Mouse (Mus musculus) cortical plate, adult 2 months (tissue): ENCODE measurements around the gene Magi1. TPM values are rescaled to one million over a fixed set of nuclear protein-coding genes. Genes with fewer than 3 reads are reported as not detected.

Source experiments
- H3K27ac ChIP-seq: fragments of 200-500 bp; 2 replicates; pipeline ENCODE4 v1.5.1; 2012; ENCODE audit warnings: low read length, control low read depth, inconsistent platforms; ENCODE audit not compliant: insufficient read depth
- H3K4me1 ChIP-seq: fragments of 200-500 bp; 2 replicates; pipeline ENCODE4 v1.6.1; 2011; ENCODE audit warnings: low read length; ENCODE audit not compliant: control insufficient read depth, insufficient read depth
- H3K4me3 ChIP-seq: fragments of 200-500 bp; 2 replicates; pipeline ENCODE4 v1.5.1; 2011; ENCODE audit warnings: mild to moderate bottlenecking, low read length, control low read depth; ENCODE audit not compliant: insufficient read depth
- CTCF ChIP-seq: fragments of 200-500 bp; IDR thresholded peaks from 2 replicates; pipeline ENCODE4 v1.5.1; 2011; ENCODE audit warnings: mild to moderate bottlenecking, control low read depth, low read length; ENCODE audit not compliant: insufficient read depth; ENCODE audit errors: extremely low read depth
- POLR2A ChIP-seq: fragments of 200-500 bp; IDR thresholded peaks from 2 replicates; pipeline ENCODE4 v1.6.1; 2011; ENCODE audit warnings: mild to moderate bottlenecking, low read length, control low read depth; ENCODE audit not compliant: insufficient read depth; ENCODE audit errors: extremely low read depth
- polyA plus RNA-seq: library from polyadenylated mRNA; depleted of rRNA; stranded (reverse); fragments of >200 nt; gene quantifications from 2 replicates; pipeline ENCODE4 v1.2.3, GENCODE M21; 2012

Gene Magi1
- polyA plus RNA-seq, 1 experiment = 39.5 TPM

GRCm38 (mm10) chr6:93726829-93727455 lies 556.8 kb downstream of the Magi1 start:
- TF ChIP-seq POLR2A = no peak
- TF ChIP-seq CTCF = peak; percentile 63
- Histone ChIP-seq H3K4me3 (no peak overlapping the region), H3K4me1 (peaks cover 2% of the 10 kb centered on the region), H3K27ac (no peak overlapping the region)

DNA sequence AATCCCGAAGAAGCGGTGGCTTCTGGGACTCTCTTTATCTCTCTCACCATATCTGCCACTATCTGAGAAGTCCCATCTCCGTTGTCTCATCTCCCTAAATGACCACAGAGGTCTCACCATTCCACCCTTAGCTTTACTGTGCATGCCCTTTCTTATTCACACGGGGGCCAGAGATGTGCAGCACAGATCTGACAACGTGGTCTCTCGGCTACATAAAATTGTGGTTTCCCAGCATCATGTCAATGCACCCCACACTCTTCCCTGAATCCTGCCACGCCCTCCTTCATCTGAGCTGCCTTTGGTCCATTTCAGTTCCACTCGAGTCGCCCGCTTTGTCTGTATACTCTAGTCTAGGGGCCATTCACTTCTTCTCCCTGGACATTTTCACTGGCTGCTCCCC lies 557.6 kb downstream of the Magi1 start:
- TF ChIP-seq POLR2A (no peak), CTCF (no peak)
- H3K4me3 ChIP-seq = no peak overlapping the region
- no peak overlapping the region for H3K27ac ChIP-seq
- H3K4me1 ChIP-seq = peaks cover 2% of the 10 kb centered on the region

GRCm38 (mm10) chr6:93724749-93725148 lies 559.0 kb downstream of the Magi1 start:
- H3K4me1 ChIP-seq = peaks cover 2% of the 10 kb centered on the region
- H3K4me3 ChIP-seq = no peak overlapping the region
- TF ChIP-seq CTCF (no peak), POLR2A (no peak)
- H3K27ac ChIP-seq = no peak overlapping the region

- H3K4me1 ChIP-seq = peaks cover 2% of the 10 kb centered on the region
- no peak overlapping the region for H3K27ac ChIP-seq
- H3K4me3 ChIP-seq = no peak overlapping the region
- TF ChIP-seq CTCF (no peak), POLR2A (no peak)
These were observed 560.5 kb downstream of the Magi1 start for GRCm38 (mm10) chr6:93723226-93723625.

GRCm38 (mm10) chr6:93719532-93719931 lies 564.2 kb downstream of the Magi1 start:
- Histone ChIP-seq H3K27ac (no peak overlapping the region), H3K4me3 (no peak overlapping the region), H3K4me1 (peaks cover 3% of the 10 kb centered on the region)
- TF ChIP-seq POLR2A (no peak), CTCF (no peak)

GRCm38 (mm10) chr6:93718385-93718784 lies 565.3 kb downstream of the Magi1 start:
- TF ChIP-seq CTCF = no peak
- no peak for TF ChIP-seq POLR2A
- H3K4me3 ChIP-seq = peak overlapping the region; percentile 44; the same call in 1 of the 2 replicates
- H3K4me1 ChIP-seq = peaks cover 3% of the 10 kb centered on the region
- H3K27ac ChIP-seq = no peak overlapping the region

- Histone ChIP-seq H3K27ac (peak overlapping the region; percentile 28; the same call in 1 of the 2 replicates), H3K4me3 (peak overlapping the region; percentile 44)
These were observed 565.8 kb downstream of the Magi1 start for GRCm38 (mm10) chr6:93717826-93718375.

GRCm38 (mm10) chr6:93716686-93717625 lies 566.8 kb downstream of the Magi1 start:
- Histone ChIP-seq H3K27ac (no peak overlapping the region), H3K4me3 (peak overlapping the region; percentile 44), H3K4me1 (peaks cover 2% of the 10 kb centered on the region; the same call in 1 of the 2 replicates)
- TF ChIP-seq POLR2A (no peak), CTCF (no peak)

More at GRCm38 (mm10) chr6:93717826-93718375, 565.8 kb downstream of the Magi1 start:
- peaks cover 3% of the 10 kb centered on the region for H3K4me1 ChIP-seq
- TF ChIP-seq POLR2A (0 out of 2 replicates have a peak, but pooled peaks have one; percentile 3), CTCF (no peak)
